Mouse (Mus musculus): ENCODE data around the gene Sgk1. TPM values are rescaled to one million over a fixed set of nuclear protein-coding genes. Genes with fewer than 3 reads are reported as not detected.

The Sgk1 gene
- polyA plus RNA-seq, 1 experiment, result 10.3 TPM

GRCm38 (mm10) chr10:21866504-21866903 is 15.5 kb upstream of the Sgk1 start:
- H3ac ChIP-seq (ENCODE audit: control insufficient read depth, insufficient read length), result no peak overlapping the region
- H3K79me2 ChIP-seq (ENCODE audit: control insufficient read depth, insufficient read depth), result no peaks in the 10 kb centered on the region
- H3K27me3 ChIP-seq (ENCODE audit: control insufficient read depth, insufficient read depth, insufficient read length), result no peaks in the 10 kb centered on the region
- no peak overlapping the region for H3K4me2 ChIP-seq (ENCODE audit: low read depth)
- no peaks in the 10 kb centered on the region for H3K36me3 ChIP-seq (ENCODE audit: control insufficient read depth, insufficient read depth)
- no peak for TF ChIP-seq TCF3 (IDR thresholded peaks at IDR 0.05; ENCODE audit: insufficient read length, low read depth)
- TF ChIP-seq POLR2AphosphoS2 (IDR thresholded peaks at IDR 0.05; ENCODE audit: insufficient read length, low read depth), result no peak
- TF ChIP-seq MYOD1 (IDR thresholded peaks at IDR 0.05; ENCODE audit: control insufficient read depth in 1 of 3, insufficient read length in 2 of 3, low read depth in 2 of 3), result no peak
- no peak for TF ChIP-seq CEBPB (IDR thresholded peaks at IDR 0.05; ENCODE audit: insufficient read depth, poor library complexity, severe bottlenecking)
- TF ChIP-seq USF1 (IDR thresholded peaks at IDR 0.05; ENCODE audit: low read depth), result no peak
- no peak for TF ChIP-seq MAX (IDR thresholded peaks at IDR 0.05; ENCODE audit: low read depth)
- no peak for TF ChIP-seq TCF12 (IDR thresholded peaks at IDR 0.05; ENCODE audit: insufficient read depth, poor library complexity, severe bottlenecking)
- no peak for TF ChIP-seq REST (IDR thresholded peaks at IDR 0.05; ENCODE audit: insufficient read depth, insufficient read length)
- TF ChIP-seq SRF (IDR thresholded peaks at IDR 0.05; ENCODE audit: control insufficient read depth, insufficient read length, low read depth), result no peak
- no peak for TF ChIP-seq MYOG (IDR thresholded peaks at IDR 0.05; ENCODE audit: control insufficient read depth in 1 of 3, insufficient read depth in 1 of 3, insufficient read length in 2 of 3, low read depth in 2 of 3)
- TF ChIP-seq E2F4 (IDR thresholded peaks at IDR 0.05; ENCODE audit: insufficient read depth), result no peak
- TF ChIP-seq POLR2A (IDR thresholded peaks at IDR 0.05; ENCODE audit: insufficient read length, low read depth), result no peak
- no peak overlapping the region for H3K4me3 ChIP-seq

GRCm38 (mm10) chr10:21868221-21868620 is 13.8 kb upstream of the Sgk1 start:
- no peak for TF ChIP-seq CEBPB (IDR thresholded peaks at IDR 0.05; ENCODE audit: insufficient read depth, poor library complexity, severe bottlenecking)
- no peak for TF ChIP-seq MAX (IDR thresholded peaks at IDR 0.05; ENCODE audit: low read depth)
- TF ChIP-seq REST (IDR thresholded peaks at IDR 0.05; ENCODE audit: insufficient read depth, insufficient read length), result no peak
- no peak for TF ChIP-seq SRF (IDR thresholded peaks at IDR 0.05; ENCODE audit: control insufficient read depth, insufficient read length, low read depth)
- TF ChIP-seq E2F4 (IDR thresholded peaks at IDR 0.05; ENCODE audit: insufficient read depth), result no peak
- no peak for TF ChIP-seq MYOG (IDR thresholded peaks at IDR 0.05; ENCODE audit: control insufficient read depth in 1 of 3, insufficient read depth in 1 of 3, insufficient read length in 2 of 3, low read depth in 2 of 3)
- no peak for TF ChIP-seq TCF12 (IDR thresholded peaks at IDR 0.05; ENCODE audit: insufficient read depth, poor library complexity, severe bottlenecking)
- TF ChIP-seq POLR2AphosphoS2 (IDR thresholded peaks at IDR 0.05; ENCODE audit: insufficient read length, low read depth), result no peak
- no peak for TF ChIP-seq MYOD1 (IDR thresholded peaks at IDR 0.05; ENCODE audit: control insufficient read depth in 1 of 3, insufficient read length in 2 of 3, low read depth in 2 of 3)
- TF ChIP-seq TCF3 (IDR thresholded peaks at IDR 0.05; ENCODE audit: insufficient read length, low read depth), result no peak
- TF ChIP-seq USF1 (IDR thresholded peaks at IDR 0.05; ENCODE audit: low read depth), result no peak
- no peak for TF ChIP-seq POLR2A (IDR thresholded peaks at IDR 0.05; ENCODE audit: insufficient read length, low read depth)
- Histone ChIP-seq H3ac (ENCODE audit: control insufficient read depth, insufficient read length) (no peak overlapping the region), H3K36me3 (ENCODE audit: control insufficient read depth, insufficient read depth) (no peaks in the 10 kb centered on the region), H3K4me2 (ENCODE audit: low read depth) (no peak overlapping the region), H3K79me2 (ENCODE audit: control insufficient read depth, insufficient read depth) (no peaks in the 10 kb centered on the region), H3K27me3 (ENCODE audit: control insufficient read depth, insufficient read depth, insufficient read length) (no peaks in the 10 kb centered on the region), H3K4me3 (no peak overlapping the region)

GRCm38 (mm10) chr10:21868623-21869022 is 13.4 kb upstream of the Sgk1 start:
- Histone ChIP-seq H3K4me2 (ENCODE audit: low read depth) (no peak overlapping the region), H3ac (ENCODE audit: control insufficient read depth, insufficient read length) (no peak overlapping the region), H3K27me3 (ENCODE audit: control insufficient read depth, insufficient read depth, insufficient read length) (no peaks in the 10 kb centered on the region)

GRCm38 (mm10) chr10:21881837-21882183 is 174 bp upstream of the Sgk1 start:
- H3K4me3 ChIP-seq, result no peak overlapping the region
- no peak overlapping the region for H3K4me2 ChIP-seq (ENCODE audit: low read depth)
- no peaks in the 10 kb centered on the region for H3K27me3 ChIP-seq (ENCODE audit: control insufficient read depth, insufficient read depth, insufficient read length)
- TF ChIP-seq MAX (IDR thresholded peaks at IDR 0.05; ENCODE audit: low read depth) (no peak), CEBPB (IDR thresholded peaks at IDR 0.05; ENCODE audit: insufficient read depth, poor library complexity, severe bottlenecking) (no peak), MYOD1 (IDR thresholded peaks at IDR 0.05; ENCODE audit: control insufficient read depth in 1 of 3, insufficient read length in 2 of 3, low read depth in 2 of 3) (no peak), USF1 (IDR thresholded peaks at IDR 0.05; ENCODE audit: low read depth) (no peak), POLR2AphosphoS2 (IDR thresholded peaks at IDR 0.05; ENCODE audit: insufficient read length, low read depth) (no peak), E2F4 (IDR thresholded peaks at IDR 0.05; ENCODE audit: insufficient read depth) (no peak), POLR2A (IDR thresholded peaks at IDR 0.05; ENCODE audit: insufficient read length, low read depth) (no peak), TCF12 (IDR thresholded peaks at IDR 0.05; ENCODE audit: insufficient read depth, poor library complexity, severe bottlenecking) (no peak), TCF3 (IDR thresholded peaks at IDR 0.05; ENCODE audit: insufficient read length, low read depth) (no peak), REST (IDR thresholded peaks at IDR 0.05; ENCODE audit: insufficient read depth, insufficient read length) (no peak), SRF (IDR thresholded peaks at IDR 0.05; ENCODE audit: control insufficient read depth, insufficient read length, low read depth) (no peak), MYOG (IDR thresholded peaks at IDR 0.05; ENCODE audit: control insufficient read depth in 1 of 3, insufficient read depth in 1 of 3, insufficient read length in 2 of 3, low read depth in 2 of 3) (no peak)
- H3ac ChIP-seq (ENCODE audit: control insufficient read depth, insufficient read length), result no peak overlapping the region
- H3K79me2 ChIP-seq (ENCODE audit: control insufficient read depth, insufficient read depth), result no peaks in the 10 kb centered on the region
- no peaks in the 10 kb centered on the region for H3K36me3 ChIP-seq (ENCODE audit: control insufficient read depth, insufficient read depth)

More at GRCm38 (mm10) chr10:21868623-21869022, 13.4 kb upstream of the Sgk1 start:
- no peak for TF ChIP-seq TCF12 (IDR thresholded peaks at IDR 0.05; ENCODE audit: insufficient read depth, poor library complexity, severe bottlenecking)
- TF ChIP-seq USF1 (IDR thresholded peaks at IDR 0.05; ENCODE audit: low read depth), result no peak
- TF ChIP-seq MAX (IDR thresholded peaks at IDR 0.05; ENCODE audit: low read depth), result no peak
- TF ChIP-seq E2F4 (IDR thresholded peaks at IDR 0.05; ENCODE audit: insufficient read depth), result no peak
- TF ChIP-seq CEBPB (IDR thresholded peaks at IDR 0.05; ENCODE audit: insufficient read depth, poor library complexity, severe bottlenecking), result no peak
- TF ChIP-seq REST (IDR thresholded peaks at IDR 0.05; ENCODE audit: insufficient read depth, insufficient read length), result no peak
- no peak for TF ChIP-seq POLR2A (IDR thresholded peaks at IDR 0.05; ENCODE audit: insufficient read length, low read depth)
- TF ChIP-seq MYOG (IDR thresholded peaks at IDR 0.05; ENCODE audit: control insufficient read depth in 1 of 3, insufficient read depth in 1 of 3, insufficient read length in 2 of 3, low read depth in 2 of 3), result no peak
- TF ChIP-seq MYOD1 (IDR thresholded peaks at IDR 0.05; ENCODE audit: control insufficient read depth in 1 of 3, insufficient read length in 2 of 3, low read depth in 2 of 3), result no peak
- no peak for TF ChIP-seq TCF3 (IDR thresholded peaks at IDR 0.05; ENCODE audit: insufficient read length, low read depth)
- no peak for TF ChIP-seq POLR2AphosphoS2 (IDR thresholded peaks at IDR 0.05; ENCODE audit: insufficient read length, low read depth)
- TF ChIP-seq SRF (IDR thresholded peaks at IDR 0.05; ENCODE audit: control insufficient read depth, insufficient read length, low read depth), result no peak
- H3K36me3 ChIP-seq (ENCODE audit: control insufficient read depth, insufficient read depth), result no peaks in the 10 kb centered on the region
- H3K4me3 ChIP-seq, result no peak overlapping the region
- H3K79me2 ChIP-seq (ENCODE audit: control insufficient read depth, insufficient read depth), result no peaks in the 10 kb centered on the region

Measured in myocyte (in vitro differentiated cells).